ENCODE assay signal across 7 mouse cellular contexts in genomic region chr19:3986334-3986733, GRCm38 (mm10). TPM values are rescaled to one million over a fixed set of nuclear protein-coding genes. Genes with fewer than 3 reads are reported as not detected.
DNase-seq lines count a peak whose midpoint lies in the region; ATAC-seq and TF ChIP-seq lines count a peak whose summit lies in the region.

Gene Acy3 (plus strand): TSS chr19:3986570.

- no peaks in the 10 kb centered on the region for H3K9me3 ChIP-seq in MEL (replicated peaks; ENCODE audit: insufficient read depth, low read length)
- H3K9me3 ChIP-seq in embryonic facial prominence, embryonic 11.5 days (replicated peaks; ENCODE audit: control insufficient read depth, low read length) = no peaks in the 10 kb centered on the region
- H3K9me3 ChIP-seq in heart, embryonic 13.5 days = 0 out of 2 replicates have a peak, but pooled peaks cover 3% of the 10 kb centered on the region
- no peaks in the 10 kb centered on the region for H3K9me3 ChIP-seq in lung, embryonic 14.5 days (ENCODE audit: low read depth, low read length)

- ATAC-seq in embryonic facial prominence, embryonic 11.5 days (replicated peaks; ENCODE audit: insufficient number of reproducible peaks, low FRiP score, low TSS enrichment, low read depth) = no peak
- ATAC-seq in heart, embryonic 13.5 days (ENCODE audit: extremely low read depth, insufficient number of reproducible peaks, low FRiP score, low TSS enrichment) = peak; percentile 50; the same call in 1 of the 2 replicates
- peak; percentile 85 for ATAC-seq in lung, embryonic 14.5 days (ENCODE audit: insufficient read depth)

- peak within 1 kb of the TSS; percentile 67 for H3K9ac ChIP-seq in MEL (ENCODE audit: control insufficient read depth, low read depth, low read length, poor library complexity, severe bottlenecking)
- H3K9ac ChIP-seq in embryonic facial prominence, embryonic 11.5 days (replicated peaks; ENCODE audit: low read length) = no peak within 1 kb of the TSS
- H3K9ac ChIP-seq in heart, embryonic 13.5 days = peak within 1 kb of the TSS; percentile 74
- H3K9ac ChIP-seq in lung, embryonic 14.5 days = peak within 1 kb of the TSS; percentile 0; the same call in 1 of the 2 replicates

- no peaks in the 10 kb centered on the region; a peak in 1 of 4 replicates for H3K27me3 ChIP-seq in MEL (ENCODE audit: control insufficient read depth in 1 of 2, insufficient read depth in 2 of 2, low read length in 2 of 2)
- H3K27me3 ChIP-seq in embryonic facial prominence, embryonic 11.5 days (ENCODE audit: control insufficient read depth, insufficient read depth, low read length) = no peaks in the 10 kb centered on the region
- 0 out of 2 replicates have a peak, but pooled peaks cover 1% of the 10 kb centered on the region for H3K27me3 ChIP-seq in heart, embryonic 13.5 days (replicated peaks)
- no peaks in the 10 kb centered on the region for H3K27me3 ChIP-seq in lung, embryonic 14.5 days (ENCODE audit: insufficient read depth, low read length)
- H3K27me3 ChIP-seq in spleen, adult 2 months (ENCODE audit: control insufficient read depth, insufficient read depth, low read length) = no peaks in the 10 kb centered on the region

- no peak for TF ChIP-seq EP300 in MEL (IDR thresholded peaks at IDR 0.05; ENCODE audit: low read depth in 1 of 2, low read length in 2 of 2)

- peak within 1 kb of the TSS; percentile 31 to 65 for H3K4me3 ChIP-seq in MEL (ENCODE audit: control insufficient read depth in 1 of 2, insufficient read depth in 1 of 2, low read depth in 2 of 2, low read length in 2 of 2)
- H3K4me3 ChIP-seq in embryonic facial prominence, embryonic 11.5 days (ENCODE audit: low read depth, low read length) = no peak within 1 kb of the TSS
- peak within 1 kb of the TSS; percentile 14; the same call in 1 of the 2 replicates for H3K4me3 ChIP-seq in heart, embryonic 13.5 days
- H3K4me3 ChIP-seq in lung, embryonic 14.5 days (ENCODE audit: low read depth, low read length) = no peak within 1 kb of the TSS
- no peak within 1 kb of the TSS for H3K4me3 ChIP-seq in spleen, adult 2 months (ENCODE audit: extremely low read depth, insufficient read depth, insufficient read length)

- WGBS in embryonic facial prominence, embryonic 11.5 days = 13% methylated on average over 8 of the region's 8 CpGs
- WGBS in heart, embryonic 13.5 days = 7% methylated on average over 8 of the region's 8 CpGs
- 4% methylated on average over 8 of the region's 8 CpGs for WGBS in lung, embryonic 14.5 days
- 34% methylated on average over 8 of the region's 8 CpGs for WGBS in spleen, adult 2 months

- no peak for TF ChIP-seq RAD21 in MEL (IDR thresholded peaks at IDR 0.05; ENCODE audit: low read depth, low read length)

- no peak for TF ChIP-seq CTCF in MEL (IDR thresholded peaks at IDR 0.05 in 2 of 3, conservative IDR thresholded peaks at IDR 0.05 in 1 of 3; ENCODE audit: control insufficient read depth in 1 of 3, insufficient read depth in 1 of 3, low read depth in 2 of 3, low read length in 3 of 3, poor library complexity in 1 of 3, severe bottlenecking in 1 of 3)
- no peak for TF ChIP-seq CTCF in lung, embryonic 14.5 days (IDR thresholded peaks at IDR 0.05; ENCODE audit: low read depth)
- no peak for TF ChIP-seq CTCF in spleen, adult 2 months (IDR thresholded peaks at IDR 0.05; ENCODE audit: extremely low read depth, insufficient read depth, insufficient read length, insufficient replicate concordance)

- peak; percentile 93 to 95 for TF ChIP-seq POLR2A in MEL (IDR thresholded peaks at IDR 0.05; ENCODE audit: control insufficient read depth in 1 of 2, insufficient read depth in 1 of 2, low read depth in 1 of 2, low read length in 2 of 2, poor library complexity in 1 of 2)
- no peak for TF ChIP-seq POLR2A in spleen, adult 2 months (IDR thresholded peaks at IDR 0.05; ENCODE audit: low read depth, low read length)

- H3K79me2 ChIP-seq in MEL (ENCODE audit: control insufficient read depth, insufficient read depth, low read length, poor library complexity) = no peaks in the 10 kb centered on the region

- H3K4me1 ChIP-seq in MEL (ENCODE audit: control insufficient read depth in 1 of 2, insufficient read depth in 2 of 2, low read length in 2 of 2) = peaks cover 0 to 8% of the 10 kb centered on the region in 2 experiments; a peak in 2 of 4 replicates
- no peaks in the 10 kb centered on the region; the same call in 1 of the 2 replicates for H3K4me1 ChIP-seq in embryonic facial prominence, embryonic 11.5 days (ENCODE audit: control insufficient read depth, insufficient read depth, low read length)
- H3K4me1 ChIP-seq in heart, embryonic 13.5 days = peaks cover 40% of the 10 kb centered on the region
- 0 out of 2 replicates have a peak, but pooled peaks cover 7% of the 10 kb centered on the region for H3K4me1 ChIP-seq in lung, embryonic 14.5 days (ENCODE audit: insufficient read depth)
- no peaks in the 10 kb centered on the region for H3K4me1 ChIP-seq in spleen, adult 2 months (ENCODE audit: control insufficient read depth, insufficient read depth, insufficient read length)

- DNase-seq in CD4-positive helper T cell, adult 2 months (ENCODE audit: low read depth, low spot score) = peak; percentile 31
- DNase-seq in MEL (ENCODE audit: low read depth, low spot score) = peak; percentile 86
- peak; percentile 54 for DNase-seq in embryonic facial prominence, embryonic 11.5 days (ENCODE audit: low spot score)
- DNase-seq in kidney, postnatal 14 days = peak; percentile 97
- DNase-seq in lung, embryonic 14.5 days = peak; percentile 90
- DNase-seq in spleen, adult 2 months (ENCODE audit: low read depth in 1 of 2, low spot score in 2 of 2) = no peak

- no peaks in the 10 kb centered on the region; a peak in 1 of 4 replicates for H3K36me3 ChIP-seq in MEL (ENCODE audit: control insufficient read depth in 1 of 2, insufficient read depth in 2 of 2, low read length in 2 of 2)
- no peaks in the 10 kb centered on the region for H3K36me3 ChIP-seq in embryonic facial prominence, embryonic 11.5 days (replicated peaks; ENCODE audit: control insufficient read depth, insufficient read depth, low read depth, low read length)
- H3K36me3 ChIP-seq in heart, embryonic 13.5 days = peaks cover 4% of the 10 kb centered on the region; the same call in 1 of the 2 replicates
- no peaks in the 10 kb centered on the region for H3K36me3 ChIP-seq in lung, embryonic 14.5 days (ENCODE audit: insufficient read depth)
- H3K36me3 ChIP-seq in spleen, adult 2 months (ENCODE audit: control insufficient read depth, insufficient read depth, low read length) = no peaks in the 10 kb centered on the region

- H3K27ac ChIP-seq in MEL (ENCODE audit: control insufficient read depth, low read depth, low read length) = no peak within 1 kb of the TSS
- H3K27ac ChIP-seq in embryonic facial prominence, embryonic 11.5 days (replicated peaks; ENCODE audit: low read depth, low read length) = no peak within 1 kb of the TSS; the same call in 1 of the 2 replicates
- H3K27ac ChIP-seq in heart, embryonic 13.5 days (replicated peaks) = peak within 1 kb of the TSS; percentile 60
- H3K27ac ChIP-seq in lung, embryonic 14.5 days (ENCODE audit: low read depth) = peak within 1 kb of the TSS; percentile 74; the same call in 1 of the 2 replicates
- peak within 1 kb of the TSS; percentile 24; the same call in 1 of the 2 replicates for H3K27ac ChIP-seq in spleen, adult 2 months (ENCODE audit: insufficient read depth, low read length)

- no peak within 1 kb of the TSS; the same call in 1 of the 2 replicates for H3K4me2 ChIP-seq in embryonic facial prominence, embryonic 11.5 days (ENCODE audit: low read depth, low read length)
- H3K4me2 ChIP-seq in heart, embryonic 13.5 days = peak within 1 kb of the TSS; percentile 53
- peak within 1 kb of the TSS; percentile 24 for H3K4me2 ChIP-seq in lung, embryonic 14.5 days

TF ChIP-seq in MEL, 35 proteins besides CTCF, POLR2A, EP300 and RAD21:
- peak; percentile 68 for TF ChIP-seq ELF1 (IDR thresholded peaks at IDR 0.05; ENCODE audit: low read depth, low read length)
- no peak for TF ChIP-seq MAFK (IDR thresholded peaks at IDR 0.05; ENCODE audit: borderline replicate concordance, low read depth, low read length)
- TF ChIP-seq TBP (IDR thresholded peaks at IDR 0.05; ENCODE audit: low read depth, low read length) = peak; percentile 93
- peak; percentile 90 for TF ChIP-seq ZMIZ1 (IDR thresholded peaks at IDR 0.05; ENCODE audit: low read depth, low read length)
- 0 out of 2 replicates have a peak, but pooled peaks have one; percentile 24 for TF ChIP-seq SIN3A (IDR thresholded peaks at IDR 0.05; ENCODE audit: low read length)
- TF ChIP-seq HCFC1 (IDR thresholded peaks at IDR 0.05; ENCODE audit: low read depth, low read length) = peak; percentile 68
- peak; percentile 55; the same call in 1 of the 2 replicates for TF ChIP-seq POLR2AphosphoS2 (IDR thresholded peaks at IDR 0.05; ENCODE audit: low read length)
- TF ChIP-seq KAT2A (conservative IDR thresholded peaks at IDR 0.05; ENCODE audit: low read depth, low read length) = no peak
- TF ChIP-seq NELFE (IDR thresholded peaks at IDR 0.05; ENCODE audit: low read depth, low read length) = peak; percentile 89

RNA-seq across cellular contexts. Expression of gene Acy3, which starts in this region (rescaled TPM):
- 3.3 and 5.9 TPM in 2 replicates for total RNA-seq in MEL (2012; rRNA removed)
- polyA plus RNA-seq in MEL (2012; ENCODE audit: insufficient read depth in 1 of 2, insufficient read length in 2 of 2, low read depth in 1 of 2, low replicate concordance in 2 of 2, missing spikeins in 1 of 2) = 10 to 100 TPM in 1 of 2 experiments, not detected in 1; 12.1 TPM
- polyA plus RNA-seq in embryonic facial prominence, embryonic 11.5 days (2014; fragmentation: Nextera tagmentation; extraction: Ambion mirVana) = 2.3 and 3.5 TPM in 2 replicates
- 10.4 and 10.8 TPM in 2 replicates for polyA plus RNA-seq in heart, embryonic 13.5 days (2015; fragmentation: Nextera tagmentation; extraction: Ambion mirVana)
- polyA plus RNA-seq in lung, embryonic 14.5 days (2014; fragmentation: Nextera tagmentation; extraction: Ambion mirVana) = 7.2 and 8.0 TPM in 2 replicates
- 9.6 and 11.1 TPM in 2 replicates for polyA plus RNA-seq in spleen, adult 2 months (2012; rRNA removed)

Comparison
In these comparisons a context has a peak if more than half of its experiments do, and no peak if none do; other contexts are left out.
1. DNase-seq: peak in CD4-positive helper T cell, adult 2 months (single experiment), MEL (single experiment), embryonic facial prominence, embryonic 11.5 days (single experiment), kidney, postnatal 14 days (single experiment) and lung, embryonic 14.5 days (single experiment); none in spleen, adult 2 months (0 of 2).
2. H3K27ac ChIP-seq: peak in heart, embryonic 13.5 days (single experiment), lung, embryonic 14.5 days (single experiment) and spleen, adult 2 months (single experiment); none in MEL (single experiment) and embryonic facial prominence, embryonic 11.5 days (single experiment).
3. H3K4me3 ChIP-seq: peak in MEL (2 of 2) and heart, embryonic 13.5 days (single experiment); none in embryonic facial prominence, embryonic 11.5 days (single experiment), lung, embryonic 14.5 days (single experiment) and spleen, adult 2 months (single experiment).